Mouse (Mus musculus) intestine, embryonic 14.5 days (tissue): ENCODE measurements around the gene Fat3. TPM values are rescaled to one million over a fixed set of nuclear protein-coding genes. Genes with fewer than 3 reads are reported as not detected.

ENCODE experiments used
- ATAC-seq: fragments of 200-750 bp; cut with Nextera tagmentation; replicated peaks from 2 replicates; pipeline ENCODE4 v1.8.0; 2017; ENCODE audit warnings: low read depth, moderate number of reproducible peaks, moderate TSS enrichment, moderate library complexity; ENCODE audit not compliant: low FRiP score, low TSS enrichment
- DNase-seq: peaks from one replicate; pipeline ENCODE4 v3.0.0-alpha.2; 2018; ENCODE audit warnings: low spot score
- H3K27ac ChIP-seq: fragments of 300-500 bp; sonication (generic); 2 replicates; pipeline ENCODE4 v1.5.1; 2014; ENCODE audit warnings: low read depth, mild to moderate bottlenecking, control low read depth
- H3K27me3 ChIP-seq: fragments of 300-500 bp; sonication (generic); replicated peaks from 2 replicates; pipeline ENCODE4 v1.6.1; 2014; ENCODE audit warnings: low read length, control low read depth; ENCODE audit not compliant: control insufficient read depth, insufficient read depth
- H3K36me3 ChIP-seq: fragments of 300-500 bp; sonication (generic); 2 replicates; pipeline ENCODE4 v1.6.1; 2014; ENCODE audit warnings: low read length, control low read depth; ENCODE audit not compliant: control insufficient read depth, insufficient read depth
- H3K4me1 ChIP-seq: fragments of 300-500 bp; sonication (generic); replicated peaks from 2 replicates; pipeline ENCODE4 v1.6.1; 2014; ENCODE audit warnings: low read length, control low read depth, mixed read lengths; ENCODE audit not compliant: control insufficient read depth, insufficient read depth
- H3K4me2 ChIP-seq: fragments of 300-500 bp; sonication (generic); 2 replicates; pipeline ENCODE4 v1.6.1; 2014; ENCODE audit warnings: low read length
- H3K4me3 ChIP-seq: fragments of 300-500 bp; sonication (generic); 2 replicates; pipeline ENCODE4 v1.5.1; 2014; ENCODE audit warnings: low read depth, low read length, control low read depth, mixed read lengths
- H3K9ac ChIP-seq: fragments of 300-500 bp; sonication (generic); 2 replicates; pipeline ENCODE4 v1.6.1; 2014; ENCODE audit warnings: mild to moderate bottlenecking, low read length
- H3K9me3 ChIP-seq: fragments of 300-500 bp; sonication (generic); 2 replicates; pipeline ENCODE4 v1.6.1; 2016; ENCODE audit warnings: low read length, control low read depth; ENCODE audit not compliant: control insufficient read depth
- WGBS: fragments of 180-500 bp; shearing (Covaris S2); extraction: QIAGEN DNeasy Blood & Tissue Kit; methylation state at CpG from one replicate; pipeline ENCODE4 v1.1.7; 2014; 5-methylcytosine and 5-hydroxymethylcytosine counted together
- polyA plus RNA-seq: library from polyadenylated mRNA; unstranded; fragments of >200 nt; fragmentation: Nextera tagmentation; extraction: Ambion mirVana; gene quantifications from 2 replicates; pipeline ENCODE4 v1.2.1, GENCODE M21; 2014

The Fat3 gene
- polyA plus RNA-seq, 1 experiment from 2014 or later, result 1.2 TPM

DNA sequence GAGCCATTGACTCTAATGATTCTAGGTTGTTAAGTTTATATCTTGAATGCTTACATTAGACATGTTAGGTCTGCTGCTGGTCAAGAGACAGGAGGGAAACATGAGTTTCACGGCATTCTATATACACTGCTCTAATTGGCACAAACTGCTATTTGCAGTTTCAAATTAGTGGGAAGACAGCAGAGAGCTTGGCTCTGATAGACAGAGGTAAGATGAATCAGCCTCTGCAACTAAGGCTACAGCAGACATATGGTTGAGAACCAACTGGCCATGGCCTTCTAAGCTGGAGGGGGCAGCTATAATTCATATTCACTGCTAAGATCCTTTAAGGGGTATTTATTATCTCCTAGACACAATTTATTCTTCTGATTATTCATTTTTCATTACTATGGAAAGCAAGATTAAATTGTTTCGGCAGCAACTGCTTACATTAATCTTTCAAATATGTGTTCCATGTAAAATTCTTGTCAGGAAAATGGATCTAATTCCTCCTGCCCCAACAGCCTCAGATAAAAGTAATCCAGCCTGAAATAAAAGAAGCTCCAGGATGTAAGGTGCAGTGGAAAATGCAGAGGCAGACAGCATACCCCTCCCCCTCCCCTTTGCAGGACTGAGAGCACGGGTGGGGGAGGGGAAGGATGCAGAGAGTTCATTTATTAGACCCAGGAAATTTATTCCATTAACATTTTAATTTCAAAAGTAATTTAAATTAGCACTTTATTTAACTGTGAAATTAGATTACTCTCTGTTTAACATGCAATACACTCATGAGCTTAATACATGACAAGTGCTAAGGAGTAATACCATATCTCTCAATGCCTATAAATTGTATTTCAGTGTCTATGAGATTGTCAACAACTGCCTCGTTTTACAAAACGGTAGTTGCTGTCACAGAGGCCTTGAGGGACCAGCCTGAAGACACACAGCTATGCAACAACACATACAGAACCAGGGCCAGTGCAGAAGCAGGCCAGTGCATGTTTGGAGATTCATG is 189.9 kb downstream of the Fat3 start:
- no peaks in the 10 kb centered on the region for H3K9me3 ChIP-seq
- WGBS, result 46% methylated on average over 5 of the region's 5 CpGs
- no peak for ATAC-seq

DNA sequence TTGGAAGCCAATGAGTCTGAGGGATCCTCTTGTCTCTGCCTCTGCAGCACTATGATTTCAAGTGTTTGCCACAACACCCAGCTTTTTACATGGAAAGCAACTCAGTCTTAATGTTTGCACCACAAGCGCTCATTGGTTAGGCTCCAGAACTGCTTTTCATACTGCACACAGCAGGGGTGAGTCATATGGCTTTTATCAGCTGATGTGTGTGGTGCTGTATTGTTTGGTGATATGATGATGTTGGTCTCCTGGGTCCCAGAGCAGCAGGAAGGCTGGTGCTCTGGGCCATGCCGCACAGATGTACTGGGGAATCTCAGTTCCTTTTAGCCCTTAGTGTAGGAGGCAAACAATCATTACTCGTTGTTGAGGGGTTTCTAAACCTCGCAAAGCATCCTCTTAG is 190.8 kb downstream of the Fat3 start:
- ATAC-seq (no peak), DNase-seq (no peak)
- H3K9me3 ChIP-seq, result no peaks in the 10 kb centered on the region
- WGBS, result 70% methylated on average over 4 of the region's 4 CpGs
- H3K27me3 ChIP-seq, result no peaks in the 10 kb centered on the region
- H3K9ac ChIP-seq, result no peak overlapping the region
- no peak overlapping the region for H3K4me2 ChIP-seq
- no peaks in the 10 kb centered on the region; the same call in none of the 2 replicates for H3K4me1 ChIP-seq
- H3K36me3 ChIP-seq, result no peaks in the 10 kb centered on the region
- no peak overlapping the region for H3K4me3 ChIP-seq
- no peak overlapping the region for H3K27ac ChIP-seq

More for the DNA sequence above, 189.9 kb downstream of the Fat3 start:
- Histone ChIP-seq H3K27ac (no peak overlapping the region), H3K27me3 (no peaks in the 10 kb centered on the region), H3K9ac (no peak overlapping the region), H3K36me3 (no peaks in the 10 kb centered on the region), H3K4me3 (no peak overlapping the region), H3K4me1 (no peaks in the 10 kb centered on the region; the same call in none of the 2 replicates), H3K4me2 (no peak overlapping the region)
- no peak for DNase-seq

DNA sequence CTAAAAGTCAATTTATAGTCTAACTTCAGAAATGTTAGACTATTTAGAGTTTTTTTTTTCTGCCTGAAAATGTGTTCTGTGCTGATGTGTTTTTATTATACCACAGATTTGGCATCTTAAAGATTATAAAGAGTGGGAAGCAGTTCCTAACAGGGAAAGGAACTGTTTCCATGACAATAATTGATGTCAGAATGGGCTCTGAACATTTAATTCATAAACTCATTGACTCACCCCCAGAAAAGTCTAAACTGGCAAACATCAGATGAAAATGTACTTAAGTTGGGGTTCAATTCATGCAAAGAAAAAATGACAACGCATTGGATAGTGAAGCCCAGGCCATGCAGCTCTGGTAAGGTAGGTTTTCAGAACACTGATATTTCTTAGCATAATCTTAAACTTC is 193.3 kb downstream of the Fat3 start:
- no peak for DNase-seq
- no peak overlapping the region for H3K9ac ChIP-seq
- H3K4me2 ChIP-seq, result no peak overlapping the region
- no peaks in the 10 kb centered on the region for H3K9me3 ChIP-seq
- H3K27ac ChIP-seq, result no peak overlapping the region
- no peak overlapping the region for H3K4me3 ChIP-seq
- no peak for ATAC-seq
- H3K4me1 ChIP-seq, result no peaks in the 10 kb centered on the region; the same call in none of the 2 replicates
- 97% methylated on average over 1 of the region's 1 CpGs for WGBS
- no peaks in the 10 kb centered on the region for H3K36me3 ChIP-seq
- H3K27me3 ChIP-seq, result no peaks in the 10 kb centered on the region

- Histone ChIP-seq H3K9ac (no peak overlapping the region), H3K27me3 (no peaks in the 10 kb centered on the region), H3K36me3 (no peaks in the 10 kb centered on the region), H3K4me2 (no peak overlapping the region), H3K4me3 (no peak overlapping the region), H3K4me1 (no peaks in the 10 kb centered on the region; the same call in none of the 2 replicates), H3K9me3 (no peaks in the 10 kb centered on the region), H3K27ac (no peak overlapping the region)
- DNase-seq (no peak), ATAC-seq (no peak)
Measured at GRCm38 (mm10) chr9:16306222-16306621, 194.9 kb downstream of the Fat3 start.

GRCm38 (mm10) chr9:16305396-16306086 is 195.5 kb downstream of the Fat3 start:
- no peaks in the 10 kb centered on the region for H3K9me3 ChIP-seq
- no peak overlapping the region for H3K4me3 ChIP-seq
- no peak overlapping the region for H3K27ac ChIP-seq
- 87% methylated on average over 2 of the region's 2 CpGs for WGBS
- H3K36me3 ChIP-seq, result no peaks in the 10 kb centered on the region
- no peaks in the 10 kb centered on the region; the same call in 1 of the 2 replicates for H3K4me1 ChIP-seq
- no peak overlapping the region for H3K9ac ChIP-seq
- H3K27me3 ChIP-seq, result no peaks in the 10 kb centered on the region
- DNase-seq (no peak), ATAC-seq (no peak)
- no peak overlapping the region for H3K4me2 ChIP-seq

GRCm38 (mm10) chr9:16304949-16305348 is 196.1 kb downstream of the Fat3 start:
- Histone ChIP-seq H3K36me3 (no peaks in the 10 kb centered on the region), H3K4me1 (no peaks in the 10 kb centered on the region), H3K27me3 (no peaks in the 10 kb centered on the region), H3K9ac (no peak overlapping the region), H3K4me2 (no peak overlapping the region), H3K9me3 (no peaks in the 10 kb centered on the region), H3K27ac (no peak overlapping the region), H3K4me3 (no peak overlapping the region)
- DNase-seq (no peak), ATAC-seq (no peak)
- 76% methylated on average over 2 of the region's 2 CpGs for WGBS

DNA sequence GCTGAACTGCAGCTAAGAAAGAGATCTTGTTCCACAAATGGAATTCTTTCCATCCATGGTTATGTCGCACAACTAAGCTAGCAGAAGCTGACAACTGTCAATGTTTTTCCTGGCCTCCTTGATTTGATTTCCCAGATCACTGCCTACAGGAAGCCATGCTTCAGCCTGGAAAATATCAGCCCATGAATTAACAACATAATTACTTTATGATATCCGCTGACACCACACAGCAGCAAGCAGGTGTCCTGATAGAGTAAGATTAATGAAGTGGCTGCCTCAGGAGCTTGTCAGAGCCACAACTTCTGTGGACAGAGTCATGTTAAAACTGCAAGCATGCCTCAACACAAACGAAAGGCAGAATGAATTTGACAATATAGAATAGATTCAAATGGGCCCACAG is 198.6 kb downstream of the Fat3 start:
- H3K4me2 ChIP-seq, result no peak overlapping the region
- ATAC-seq (no peak), DNase-seq (no peak)
- H3K4me3 ChIP-seq, result no peak overlapping the region
- H3K9ac ChIP-seq, result no peak overlapping the region
- no peaks in the 10 kb centered on the region for H3K27me3 ChIP-seq
- no peaks in the 10 kb centered on the region for H3K9me3 ChIP-seq
- 38% methylated on average over 3 of the region's 3 CpGs for WGBS
- H3K27ac ChIP-seq, result no peak overlapping the region
- H3K4me1 ChIP-seq, result no peaks in the 10 kb centered on the region
- H3K36me3 ChIP-seq, result no peaks in the 10 kb centered on the region

DNA sequence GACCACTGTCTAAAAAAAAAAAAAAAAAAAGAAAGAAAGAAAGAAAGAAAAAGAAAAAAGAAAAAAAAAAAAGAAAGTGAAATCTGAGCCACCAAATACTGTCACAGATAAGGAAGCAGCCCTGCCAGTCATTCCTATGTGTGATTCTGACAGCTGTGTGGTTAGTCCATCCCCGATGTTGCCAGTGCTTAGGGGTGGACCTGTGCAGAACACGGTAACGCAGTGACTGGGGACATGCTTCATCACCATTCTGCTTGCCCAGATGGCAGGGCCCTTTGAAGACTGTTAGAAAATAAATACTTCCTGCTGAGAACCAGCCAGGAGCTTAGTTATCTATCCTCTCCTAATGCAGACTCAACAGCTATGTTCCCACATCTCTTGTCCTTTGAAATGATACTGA is 203.2 kb downstream of the Fat3 start:
- H3K4me1 ChIP-seq, result no peaks in the 10 kb centered on the region
- WGBS, result 56% methylated on average over 3 of the region's 3 CpGs
- H3K9ac ChIP-seq, result no peak overlapping the region
- no peak for ATAC-seq
- no peak overlapping the region for H3K27ac ChIP-seq
- DNase-seq, result no peak
- no peaks in the 10 kb centered on the region for H3K9me3 ChIP-seq
- no peaks in the 10 kb centered on the region for H3K36me3 ChIP-seq
- H3K4me2 ChIP-seq, result no peak overlapping the region
- no peak overlapping the region for H3K4me3 ChIP-seq
- no peaks in the 10 kb centered on the region for H3K27me3 ChIP-seq
